Mouse (Mus musculus) spleen, adult 2 months (tissue): ENCODE measurements around the gene Ccdc125.
"Not testable (repeated sequence)": the region's sequence is repeated elsewhere in the genome, so short reads cannot be mapped to it uniquely, and the experiment has no call there.

Source experiments
- CTCF ChIP-seq: fragments of 200-500 bp; IDR thresholded peaks from 2 replicates; pipeline ENCODE4 v1.5.1; 2011; ENCODE audit warnings: mild to moderate bottlenecking, inconsistent platforms; ENCODE audit not compliant: insufficient read depth, insufficient read length, insufficient replicate concordance; ENCODE audit errors: extremely low read depth
- POLR2A ChIP-seq: fragments of 200-500 bp; IDR thresholded peaks from 2 replicates; pipeline ENCODE4 v1.6.1; 2011; ENCODE audit warnings: low read depth, low read length, inconsistent platforms

DNA sequence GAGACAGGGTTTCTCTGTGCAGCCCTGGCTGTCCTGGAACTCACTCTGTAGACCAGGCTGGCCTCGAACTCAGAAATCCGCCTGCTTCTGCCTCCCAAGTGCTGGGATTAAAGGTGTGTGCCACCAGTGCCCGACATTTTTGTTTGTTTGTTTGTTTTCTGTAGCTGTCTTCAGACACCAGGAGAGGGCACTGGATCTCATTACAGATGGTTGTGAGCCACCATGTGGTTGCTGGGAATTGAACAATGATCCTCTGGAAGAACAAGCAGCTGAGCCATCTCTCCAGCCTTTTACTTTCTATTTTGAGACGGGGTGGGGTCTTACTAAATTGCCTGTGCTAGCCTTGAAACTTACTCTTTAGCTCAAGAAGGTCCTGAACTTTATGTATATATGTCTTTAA, 59.0 kb downstream of the Ccdc125 start:
- not testable (repeated sequence) for TF ChIP-seq CTCF, POLR2A
